Mouse (Mus musculus) adrenal gland, adult (tissue): ENCODE results near the gene Prss40.
"Not testable (repeated sequence)": the region's sequence is repeated elsewhere in the genome, so short reads cannot be mapped to it uniquely, and the experiment has no call there.

ENCODE experiments used
- DNase-seq, 2 experiments: peaks; one replicate each; pipeline ENCODE4 v3.0.0; 2022 to 2023; ENCODE audit warnings: low spot score in 1 of 2; ENCODE audit not compliant: inconsistent age in 2 of 2

Prss40 gene

DNA sequence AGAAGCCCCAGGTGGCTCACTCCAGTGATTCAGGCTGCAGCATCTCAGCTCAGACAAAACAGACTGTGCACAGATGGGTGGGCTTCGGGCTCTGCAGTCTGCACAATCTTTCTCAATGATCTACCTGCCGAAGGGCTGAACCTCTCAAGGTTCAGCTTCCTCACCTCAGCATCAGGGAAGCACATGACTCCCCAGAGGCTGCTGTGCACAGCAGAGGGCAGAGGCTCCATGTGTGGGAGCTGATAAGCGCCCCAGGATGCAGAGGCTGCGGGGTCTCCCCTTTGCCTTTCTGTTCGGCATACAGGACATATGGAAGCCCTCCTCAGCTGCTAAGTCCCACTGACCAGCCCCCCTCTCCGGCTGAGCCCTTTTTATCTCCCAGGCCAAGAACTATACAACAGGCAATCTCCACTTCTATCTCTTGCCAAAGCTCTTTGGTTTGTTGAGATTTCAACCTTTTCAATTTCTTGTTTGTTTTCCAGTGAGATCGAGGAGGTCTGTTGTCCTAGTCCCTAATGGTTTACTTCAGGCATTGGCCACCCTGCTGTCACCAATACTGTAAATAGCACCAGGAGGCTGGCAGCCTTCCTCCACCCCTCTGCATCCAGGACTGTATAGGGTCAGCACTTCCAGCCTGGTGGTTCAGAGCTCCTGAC is 25.6 kb downstream of the Prss40 start, which contains the start of gene Cfc1:
Cfc1 (plus strand) TSS at position 606 of the 656 bp plus-strand sequence.
- not testable (repeated sequence) for DNase-seq

- not testable (repeated sequence) for DNase-seq
Observed at GRCm38 (mm10) chr1:34534574-34534973, 26.2 kb downstream of the Prss40 start.

- DNase-seq = no peak
Observed at GRCm38 (mm10) chr1:34523647-34524046, 37.1 kb downstream of the Prss40 start.

- no peak for DNase-seq
Observed at GRCm38 (mm10) chr1:34522850-34523244, 37.9 kb downstream of the Prss40 start.

DNA sequence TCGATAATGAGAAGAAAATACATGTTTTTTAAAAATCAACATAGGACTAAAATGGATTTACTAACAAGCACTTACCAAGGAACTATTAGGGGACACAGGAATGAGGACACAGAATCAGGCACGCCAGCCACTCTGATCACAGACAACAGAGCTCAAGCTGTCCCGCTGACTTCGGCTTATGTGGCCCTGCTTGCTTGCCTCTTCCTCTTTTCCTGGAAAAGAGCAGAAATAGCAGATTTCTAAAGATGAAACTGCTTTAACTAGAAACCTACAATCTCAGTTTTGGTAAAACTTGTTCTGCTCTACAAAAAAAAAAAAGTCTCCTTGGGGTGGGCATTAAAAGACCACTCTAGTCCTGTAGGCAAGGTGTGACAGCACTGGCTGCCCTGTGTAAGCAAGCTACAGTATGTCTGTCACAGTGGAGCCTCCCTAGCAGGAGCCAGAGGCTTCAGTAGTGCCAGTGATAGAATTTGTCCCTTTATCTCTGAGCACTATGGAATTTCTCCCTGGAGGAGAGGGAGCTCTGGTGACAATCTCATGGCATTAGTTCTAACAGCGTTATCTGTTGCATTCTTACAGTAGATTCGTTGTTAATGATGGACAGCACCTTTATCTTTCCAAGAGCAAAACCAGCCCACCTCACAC is 38.4 kb downstream of the Prss40 start:
- DNase-seq = no peak

DNA sequence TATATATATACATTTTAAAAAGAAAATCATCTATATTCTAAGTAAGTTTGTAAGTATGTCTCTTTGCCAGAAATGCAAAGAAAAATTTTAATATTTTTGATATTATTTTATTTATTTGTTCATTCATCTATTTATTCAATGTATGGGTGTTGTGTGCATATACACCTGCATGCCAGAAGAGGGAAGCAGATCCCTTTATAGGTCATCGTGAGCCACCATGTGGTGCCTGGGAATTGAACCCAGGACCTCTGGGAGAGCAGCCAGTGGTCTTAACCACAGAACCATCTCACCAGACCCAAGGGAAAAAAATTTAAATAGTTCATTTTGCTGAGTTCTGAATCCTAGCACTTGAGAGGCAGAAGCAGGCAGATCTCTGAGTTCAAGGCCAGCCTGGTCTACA is 42.5 kb downstream of the Prss40 start:
- DNase-seq = no peak

DNA sequence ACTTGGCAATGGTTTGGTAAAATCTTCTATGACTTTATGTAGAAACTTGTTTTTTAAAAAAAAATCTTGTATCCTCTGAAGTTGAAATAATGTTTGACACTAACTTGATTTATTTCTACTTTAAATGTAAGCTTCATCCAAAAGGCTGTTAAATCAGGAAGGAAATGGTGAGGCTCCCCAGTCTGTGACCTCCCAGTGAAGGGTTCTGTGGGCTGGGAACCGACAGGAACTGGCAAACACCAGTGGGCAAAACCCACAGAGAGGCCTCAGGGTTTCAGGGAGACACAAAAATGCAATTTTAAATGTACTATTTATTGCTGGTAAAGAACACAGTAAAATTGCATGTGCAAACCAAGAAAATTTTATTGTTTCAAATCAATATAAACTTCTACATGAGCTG is 42.9 kb downstream of the Prss40 start:
- not testable (repeated sequence) for DNase-seq

DNA sequence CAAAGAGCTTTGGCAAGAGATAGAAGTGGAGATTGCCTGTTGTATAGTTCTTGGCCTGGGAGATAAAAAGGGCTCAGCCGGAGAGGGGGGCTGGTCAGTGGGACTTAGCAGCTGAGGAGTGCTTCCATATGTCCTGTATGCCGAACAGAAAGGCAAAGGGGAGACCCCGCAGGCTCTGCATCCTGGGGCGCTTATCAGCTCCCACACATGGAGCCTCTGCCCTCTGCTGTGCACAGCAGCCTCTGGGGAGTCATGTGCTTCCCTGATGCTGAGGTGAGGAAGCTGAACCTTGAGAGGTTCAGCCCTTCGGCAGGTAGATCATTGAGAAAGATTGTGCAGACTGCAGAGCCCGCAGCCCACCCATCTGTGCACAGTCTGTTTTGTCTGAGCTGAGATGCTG is 43.4 kb downstream of the Prss40 start:
- not testable (repeated sequence) for DNase-seq

GRCm38 (mm10) chr1:34516595-34516994 is 44.1 kb downstream of the Prss40 start:
- no peak for DNase-seq

DNA sequence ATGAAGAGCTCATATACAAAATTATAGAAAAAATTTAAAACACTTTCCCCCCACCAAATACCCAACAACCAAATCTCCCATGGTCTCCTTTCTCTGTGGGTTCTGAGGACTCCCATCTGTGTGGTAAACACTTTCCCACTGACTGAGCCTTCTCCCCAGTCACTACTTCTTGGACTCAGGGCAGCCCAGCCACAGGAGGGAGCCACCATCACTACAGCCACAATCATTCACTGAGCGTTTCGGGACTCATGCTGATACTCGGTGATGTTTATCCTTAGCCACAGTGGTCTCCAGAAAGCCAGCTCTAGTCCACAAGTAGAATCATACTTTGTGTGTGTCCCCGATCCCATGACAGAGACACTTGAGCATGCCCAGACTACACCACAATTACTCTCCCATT is 47.7 kb downstream of the Prss40 start:
- no peak for DNase-seq

DNA sequence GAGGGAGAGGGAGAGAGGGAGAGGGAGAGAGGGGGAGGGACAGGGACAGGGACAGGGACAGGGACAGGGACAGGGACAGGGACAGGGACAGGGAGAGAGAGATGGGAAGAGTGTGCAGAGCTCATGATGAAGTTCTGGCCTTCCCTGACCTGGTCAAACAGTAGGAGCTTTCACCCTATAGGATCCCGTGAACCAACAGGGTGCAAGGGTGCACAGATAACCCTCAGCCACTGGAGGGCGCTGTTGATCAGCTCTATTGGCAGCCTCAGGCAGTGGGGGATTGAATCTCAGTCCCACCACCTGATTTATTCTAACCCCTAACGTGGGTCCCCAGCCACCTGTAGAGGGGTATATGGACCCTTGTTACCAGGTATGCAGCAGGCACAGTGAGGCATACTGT is 49.7 kb downstream of the Prss40 start:
- peak; percentile 14 to 62 for DNase-seq

- DNase-seq = peak in 1 of 2 experiments; percentile 25
Observed at GRCm38 (mm10) chr1:34510575-34510981, 50.2 kb downstream of the Prss40 start.

DNA sequence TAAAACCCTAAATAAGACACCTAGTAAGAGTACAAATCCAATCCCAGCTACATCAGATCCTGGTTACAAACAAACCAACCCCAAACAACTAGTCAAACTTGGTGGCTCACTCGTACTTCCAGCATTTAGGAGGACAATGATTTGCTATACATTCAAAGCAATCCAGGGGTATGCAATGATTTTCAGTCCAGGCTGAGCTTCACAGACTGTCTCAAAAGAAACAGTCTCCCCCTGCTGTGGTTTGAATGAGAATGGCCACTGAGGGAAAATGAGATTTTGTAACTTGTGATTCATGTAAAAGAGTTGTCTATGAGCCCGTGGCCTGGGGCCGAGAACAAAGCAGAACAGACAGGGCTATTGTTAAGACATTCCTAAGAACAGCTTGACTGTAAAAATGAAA is 52.8 kb downstream of the Prss40 start:
- DNase-seq = no peak

GRCm38 (mm10) chr1:34505970-34506551 is 54.7 kb downstream of the Prss40 start:
- no peak for DNase-seq

DNA sequence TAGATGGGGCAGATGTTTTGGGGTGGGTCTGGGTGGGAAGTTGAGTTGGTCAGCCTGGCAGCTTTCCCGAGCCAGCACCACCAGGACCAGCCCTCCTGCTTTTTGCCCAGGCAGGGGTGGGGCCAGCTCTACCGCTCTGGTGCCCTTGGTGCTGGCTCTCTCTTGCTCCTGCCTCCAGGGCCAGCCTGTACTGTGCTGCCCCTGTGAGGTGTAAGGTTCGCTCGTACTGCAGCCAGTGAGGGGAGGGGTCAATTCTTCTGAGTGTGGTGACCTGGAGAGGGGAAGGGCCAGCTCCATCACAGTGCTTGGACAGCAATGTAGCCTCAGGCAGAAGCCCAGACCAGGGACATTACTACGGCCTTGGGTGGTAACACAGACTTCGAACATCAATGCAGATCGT is 55.4 kb downstream of the Prss40 start:
- DNase-seq = no peak

DNA sequence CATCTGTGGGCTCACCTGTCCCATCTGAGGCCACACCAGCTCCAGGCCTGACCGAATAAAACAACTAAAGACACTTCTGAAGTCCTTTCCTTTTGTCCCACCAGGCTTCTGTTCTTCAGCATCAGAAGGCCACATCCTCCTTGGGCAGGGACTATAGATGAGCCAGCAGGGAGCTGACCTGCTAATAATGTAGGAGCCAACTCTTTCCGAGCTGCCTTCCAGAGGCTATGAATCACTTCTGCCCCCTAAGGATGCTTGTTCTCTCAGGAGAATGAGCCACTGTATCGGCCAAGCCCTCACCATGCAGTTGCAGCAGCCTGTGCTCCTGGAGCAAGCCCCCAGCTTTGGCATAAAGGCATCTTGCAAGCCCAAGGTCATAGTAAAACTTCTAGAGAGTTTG is 57.8 kb downstream of the Prss40 start:
- DNase-seq = no peak
